Mouse (Mus musculus): ENCODE data around the gene Usp48. TPM values are rescaled to one million over a fixed set of nuclear protein-coding genes. Genes with fewer than 3 reads are reported as not detected.

Gene Usp48
- polyA plus RNA-seq, 1 experiment from 2014 or later = 100 TPM

GRCm38 (mm10) chr4:137646262-137646661 is 52.7 kb downstream of the Usp48 start:
- Histone ChIP-seq H3K9ac (replicated peaks) (no peak overlapping the region), H3K9me3 (no peaks in the 10 kb centered on the region), H3K27me3 (no peaks in the 10 kb centered on the region), H3K27ac (no peak overlapping the region), H3K4me3 (replicated peaks) (no peak overlapping the region), H3K4me1 (replicated peaks) (no peaks in the 10 kb centered on the region), H3K4me2 (no peak overlapping the region), H3K36me3 (peaks cover 90% of the 10 kb centered on the region)
- no peak for ATAC-seq (ENCODE audit: insufficient number of reproducible peaks, insufficient read depth, low FRiP score, low TSS enrichment, low read depth)

GRCm38 (mm10) chr4:137647648-137648047 is 54.1 kb downstream of the Usp48 start:
- no peak overlapping the region for H3K27ac ChIP-seq
- H3K4me2 ChIP-seq = no peak overlapping the region
- peaks cover 98% of the 10 kb centered on the region for H3K36me3 ChIP-seq
- H3K9ac ChIP-seq (replicated peaks) = no peak overlapping the region
- WGBS = 83% methylated on average over 6 of the region's 6 CpGs
- no peak overlapping the region for H3K4me3 ChIP-seq (replicated peaks)
- ATAC-seq (ENCODE audit: insufficient number of reproducible peaks, insufficient read depth, low FRiP score, low TSS enrichment, low read depth) = no peak
- no peaks in the 10 kb centered on the region for H3K27me3 ChIP-seq
- H3K9me3 ChIP-seq = no peaks in the 10 kb centered on the region
- no peaks in the 10 kb centered on the region for H3K4me1 ChIP-seq (replicated peaks)

GRCm38 (mm10) chr4:137648230-137648629 is 54.7 kb downstream of the Usp48 start:
- Histone ChIP-seq H3K36me3 (peaks cover 98% of the 10 kb centered on the region), H3K27me3 (no peaks in the 10 kb centered on the region), H3K4me1 (replicated peaks) (no peaks in the 10 kb centered on the region), H3K9me3 (no peaks in the 10 kb centered on the region), H3K9ac (replicated peaks) (no peak overlapping the region), H3K4me2 (no peak overlapping the region), H3K4me3 (replicated peaks) (no peak overlapping the region), H3K27ac (no peak overlapping the region)
- 82% methylated on average over 9 of the region's 9 CpGs for WGBS
- ATAC-seq (ENCODE audit: insufficient number of reproducible peaks, insufficient read depth, low FRiP score, low TSS enrichment, low read depth) = no peak

- Histone ChIP-seq H3K27me3 (no peaks in the 10 kb centered on the region), H3K4me2 (no peak overlapping the region), H3K9ac (replicated peaks) (no peak overlapping the region), H3K27ac (no peak overlapping the region), H3K4me1 (replicated peaks) (no peaks in the 10 kb centered on the region), H3K4me3 (replicated peaks) (no peak overlapping the region), H3K9me3 (no peaks in the 10 kb centered on the region), H3K36me3 (peaks cover 97% of the 10 kb centered on the region)
- ATAC-seq (ENCODE audit: insufficient number of reproducible peaks, insufficient read depth, low FRiP score, low TSS enrichment, low read depth) = no peak
- 89% methylated on average over 5 of the region's 5 CpGs for WGBS
These were observed 57.4 kb downstream of the Usp48 start for GRCm38 (mm10) chr4:137650912-137651311.

- Histone ChIP-seq H3K27me3 (no peaks in the 10 kb centered on the region), H3K4me2 (no peak overlapping the region), H3K9ac (replicated peaks) (no peak overlapping the region), H3K36me3 (peaks cover 98% of the 10 kb centered on the region), H3K27ac (no peak overlapping the region), H3K4me3 (replicated peaks) (no peak overlapping the region), H3K4me1 (replicated peaks) (no peaks in the 10 kb centered on the region), H3K9me3 (no peaks in the 10 kb centered on the region)
- ATAC-seq (ENCODE audit: insufficient number of reproducible peaks, insufficient read depth, low FRiP score, low TSS enrichment, low read depth) = no peak
- 98% methylated on average over 5 of the region's 5 CpGs for WGBS
These were observed 59.3 kb downstream of the Usp48 start for GRCm38 (mm10) chr4:137652835-137653346.

GRCm38 (mm10) chr4:137655241-137656031 is 61.9 kb downstream of the Usp48 start:
- no peak for ATAC-seq (ENCODE audit: insufficient number of reproducible peaks, insufficient read depth, low FRiP score, low TSS enrichment, low read depth)
- no peak overlapping the region for H3K27ac ChIP-seq
- WGBS = 92% methylated on average over 18 of the region's 18 CpGs
- no peak overlapping the region for H3K9ac ChIP-seq (replicated peaks)
- H3K36me3 ChIP-seq = peaks cover 82% of the 10 kb centered on the region
- no peaks in the 10 kb centered on the region for H3K27me3 ChIP-seq
- no peaks in the 10 kb centered on the region for H3K9me3 ChIP-seq
- no peak overlapping the region for H3K4me3 ChIP-seq (replicated peaks)
- no peak overlapping the region for H3K4me2 ChIP-seq
- H3K4me1 ChIP-seq (replicated peaks) = 0 out of 2 replicates have a peak, but pooled peaks cover 4% of the 10 kb centered on the region

GRCm38 (mm10) chr4:137657674-137658073 is 64.1 kb downstream of the Usp48 start:
- Histone ChIP-seq H3K4me3 (replicated peaks) (no peak overlapping the region), H3K27me3 (peaks cover 2% of the 10 kb centered on the region; the same call in 1 of the 2 replicates), H3K9ac (replicated peaks) (no peak overlapping the region), H3K4me2 (no peak overlapping the region), H3K27ac (no peak overlapping the region), H3K4me1 (replicated peaks) (0 out of 2 replicates have a peak, but pooled peaks cover 10% of the 10 kb centered on the region), H3K36me3 (peaks cover 60% of the 10 kb centered on the region), H3K9me3 (no peaks in the 10 kb centered on the region)
- WGBS = 90% methylated on average over 8 of the region's 8 CpGs
- no peak for ATAC-seq (ENCODE audit: insufficient number of reproducible peaks, insufficient read depth, low FRiP score, low TSS enrichment, low read depth)

GRCm38 (mm10) chr4:137659541-137659940 is 66.0 kb downstream of the Usp48 start:
- Histone ChIP-seq H3K36me3 (peaks cover 42% of the 10 kb centered on the region), H3K27me3 (peaks cover 19% of the 10 kb centered on the region), H3K9ac (replicated peaks) (no peak overlapping the region), H3K4me2 (no peak overlapping the region), H3K4me1 (replicated peaks) (peaks cover 14% of the 10 kb centered on the region; the same call in 1 of the 2 replicates), H3K4me3 (replicated peaks) (no peak overlapping the region), H3K9me3 (no peaks in the 10 kb centered on the region), H3K27ac (no peak overlapping the region)
- ATAC-seq (ENCODE audit: insufficient number of reproducible peaks, insufficient read depth, low FRiP score, low TSS enrichment, low read depth) = no peak
- WGBS = 81% methylated on average over 4 of the region's 4 CpGs

GRCm38 (mm10) chr4:137660364-137661077 is 67.0 kb downstream of the Usp48 start:
- no peak for ATAC-seq (ENCODE audit: insufficient number of reproducible peaks, insufficient read depth, low FRiP score, low TSS enrichment, low read depth)
- Histone ChIP-seq H3K9ac (replicated peaks) (no peak overlapping the region), H3K4me3 (replicated peaks) (no peak overlapping the region), H3K4me2 (no peak overlapping the region), H3K27me3 (peaks cover 29% of the 10 kb centered on the region), H3K9me3 (no peaks in the 10 kb centered on the region), H3K27ac (0 out of 2 replicates have a peak overlapping the region, but pooled peaks have one; percentile 5), H3K36me3 (peaks cover 32% of the 10 kb centered on the region), H3K4me1 (replicated peaks) (peaks cover 20% of the 10 kb centered on the region; the same call in 1 of the 2 replicates)
- 71% methylated on average over 10 of the region's 10 CpGs for WGBS

GRCm38 (mm10) chr4:137661078-137661450 is 67.5 kb downstream of the Usp48 start:
- Histone ChIP-seq H3K9ac (replicated peaks) (no peak overlapping the region), H3K4me3 (replicated peaks) (no peak overlapping the region), H3K4me2 (no peak overlapping the region), H3K9me3 (no peaks in the 10 kb centered on the region), H3K36me3 (peaks cover 27% of the 10 kb centered on the region), H3K27me3 (peaks cover 34% of the 10 kb centered on the region), H3K4me1 (replicated peaks) (peaks cover 20% of the 10 kb centered on the region; the same call in 1 of the 2 replicates), H3K27ac (no peak overlapping the region)
- ATAC-seq (ENCODE audit: insufficient number of reproducible peaks, insufficient read depth, low FRiP score, low TSS enrichment, low read depth) = no peak
- WGBS = 80% methylated on average over 2 of the region's 2 CpGs

- H3K27ac ChIP-seq = no peak overlapping the region
- no peak overlapping the region for H3K9ac ChIP-seq (replicated peaks)
- H3K4me3 ChIP-seq (replicated peaks) = no peak overlapping the region
- no peak overlapping the region for H3K4me2 ChIP-seq
- H3K9me3 ChIP-seq = no peaks in the 10 kb centered on the region
- H3K4me1 ChIP-seq (replicated peaks) = peaks cover 20% of the 10 kb centered on the region; the same call in 1 of the 2 replicates
- WGBS = 90% methylated on average over 6 of the region's 6 CpGs
- peaks cover 38% of the 10 kb centered on the region for H3K27me3 ChIP-seq
- ATAC-seq (ENCODE audit: insufficient number of reproducible peaks, insufficient read depth, low FRiP score, low TSS enrichment, low read depth) = no peak
- H3K36me3 ChIP-seq = peaks cover 22% of the 10 kb centered on the region
These were observed 68.0 kb downstream of the Usp48 start for GRCm38 (mm10) chr4:137661547-137661946.

All from limb, embryonic 12.5 days (tissue).